Mouse (Mus musculus): Measurements from ENCODE around the gene Prr3. TPM values are rescaled to one million over a fixed set of nuclear protein-coding genes. Genes with fewer than 3 reads are reported as not detected.
A peak's percentile ranks its signal among the peaks of the same experiment; 100 is the strongest.

Prr3 gene
- polyA plus RNA-seq (2014; fragmentation: Nextera tagmentation; extraction: Ambion mirVana): 31.5 and 33.7 TPM in 2 replicates

DNA sequence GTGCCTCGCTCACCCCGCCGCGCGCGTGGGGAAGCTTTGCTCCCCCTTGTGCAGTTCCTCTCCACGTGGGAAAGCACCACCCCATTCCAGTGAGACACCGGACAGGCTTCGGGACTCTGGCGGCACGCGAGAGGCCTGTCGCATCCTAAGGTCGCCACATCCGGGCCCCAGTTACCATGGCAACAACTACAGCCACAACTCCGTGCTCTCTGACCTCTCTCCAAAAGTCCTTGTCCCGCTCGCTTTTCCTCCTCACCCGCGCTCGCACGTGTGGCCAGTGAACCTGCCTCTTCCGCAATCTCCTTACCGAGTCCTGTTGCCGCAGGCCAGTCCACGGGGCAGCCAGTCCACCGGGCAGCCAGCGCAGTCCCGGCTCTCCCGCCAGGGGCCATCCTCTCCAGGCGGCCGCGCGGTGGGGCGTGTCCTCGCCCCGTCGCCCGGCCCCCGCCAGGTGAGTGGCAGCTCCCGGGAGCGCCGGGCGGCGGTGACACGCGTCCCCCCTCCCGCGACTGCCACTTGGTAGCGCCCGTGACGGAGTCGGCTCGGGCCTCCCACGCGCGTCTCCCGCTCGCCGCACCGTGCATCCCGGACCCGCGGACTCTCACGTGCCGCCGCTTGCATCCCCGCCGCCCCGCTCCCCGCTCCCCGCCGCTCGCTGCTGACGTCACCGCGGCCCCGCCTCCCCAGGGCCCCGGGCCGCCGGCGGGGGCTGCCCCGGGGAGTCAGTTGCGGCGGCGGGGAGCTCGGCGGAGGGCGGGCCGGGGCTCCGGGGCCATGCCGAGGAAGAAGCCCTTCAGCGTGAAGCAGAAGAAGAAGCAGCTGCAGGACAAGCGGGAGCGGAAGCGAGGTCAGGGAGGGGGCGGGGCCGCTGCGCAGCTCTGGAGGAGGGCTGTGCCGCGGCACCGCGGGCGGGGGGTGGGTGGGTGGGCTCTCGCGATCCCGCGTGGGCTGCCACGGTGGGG lies at the start of gene Prr3, which contains the start of gene Gnl1:
Gene Prr3 (minus strand): TSS at position 836 of the 962 bp plus-strand sequence.
Gene Gnl1 (plus strand): TSS at position 451 of the 962 bp plus-strand sequence.
- Histone ChIP-seq H3K4me2 (ENCODE audit: low read depth, low read length) (peak within 1 kb of the TSS; percentile 68), H3K4me1 (ENCODE audit: control insufficient read depth, insufficient read depth, low read length) (0 out of 2 replicates have a peak, but pooled peaks cover 3% of the 10 kb centered on the region), H3K27ac (replicated peaks; ENCODE audit: low read depth, low read length) (peak within 1 kb of the TSS; percentile 98), H3K9me3 (ENCODE audit: control insufficient read depth, low read length) (no peaks in the 10 kb centered on the region), H3K27me3 (replicated peaks; ENCODE audit: control insufficient read depth, insufficient read depth, low read length) (no peaks in the 10 kb centered on the region), H3K9ac (ENCODE audit: low read depth, low read length) (peak within 1 kb of the TSS; percentile 81), H3K36me3 (ENCODE audit: control insufficient read depth, insufficient read depth, low read length) (peaks cover 55% of the 10 kb centered on the region), H3K4me3 (ENCODE audit: low read depth, low read length) (peak within 1 kb of the TSS; percentile 90)
- DNase-seq (ENCODE audit: low spot score) (peak; percentile 95), ATAC-seq (ENCODE audit: low read depth) (peak; percentile 89)
- WGBS: under 1% methylated on average over 49 of the region's 109 CpGs

DNA sequence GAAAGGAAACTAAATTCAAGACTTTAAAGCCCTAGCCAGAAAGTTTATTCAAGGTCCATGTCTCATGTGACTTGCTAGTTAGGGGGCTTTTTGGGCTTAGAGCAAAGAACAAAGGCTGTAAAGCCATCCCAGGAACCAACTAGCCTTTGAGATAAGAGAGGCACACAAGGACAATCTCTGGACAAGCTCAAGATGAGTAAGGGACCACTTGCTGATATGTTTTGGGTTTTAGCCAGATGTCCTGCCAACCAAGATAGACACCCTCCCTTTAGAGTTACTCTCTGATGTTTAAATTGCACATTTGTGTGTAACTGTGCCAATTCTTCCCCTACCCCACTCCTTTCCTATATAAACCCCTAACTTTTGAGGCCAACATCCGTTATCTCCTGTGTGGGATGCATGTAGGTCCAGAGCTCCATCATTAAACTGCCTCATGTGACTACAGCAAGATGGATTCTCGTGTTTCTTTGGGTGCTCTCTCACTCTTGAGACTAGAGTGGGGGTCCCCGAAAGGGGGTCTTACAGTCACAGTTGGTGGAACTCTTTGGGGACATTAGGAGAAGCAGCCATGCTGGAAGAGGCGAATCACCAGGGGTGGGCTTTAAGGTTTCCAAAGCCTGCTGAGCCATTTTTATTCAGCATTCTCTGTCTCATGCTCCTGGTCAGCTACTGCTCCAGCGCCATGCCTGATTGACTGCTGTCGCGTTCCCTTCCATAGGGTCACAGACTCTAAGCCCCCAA lies 49.0 kb upstream of the Prr3 start:
- no peak overlapping the region for H3K4me3 ChIP-seq (ENCODE audit: low read depth, low read length)
- no peaks in the 10 kb centered on the region for H3K36me3 ChIP-seq (ENCODE audit: control insufficient read depth, insufficient read depth, low read length)
- no peaks in the 10 kb centered on the region for H3K27me3 ChIP-seq (replicated peaks; ENCODE audit: control insufficient read depth, insufficient read depth, low read length)
- ATAC-seq (ENCODE audit: low read depth) (no peak), DNase-seq (ENCODE audit: low spot score) (no peak)
- H3K27ac ChIP-seq (replicated peaks; ENCODE audit: low read depth, low read length): no peak overlapping the region
- no peaks in the 10 kb centered on the region for H3K9me3 ChIP-seq (ENCODE audit: control insufficient read depth, low read length)
- H3K4me2 ChIP-seq (ENCODE audit: low read depth, low read length): no peak overlapping the region
- no peaks in the 10 kb centered on the region for H3K4me1 ChIP-seq (ENCODE audit: control insufficient read depth, insufficient read depth, low read length)
- no peak overlapping the region for H3K9ac ChIP-seq (ENCODE audit: low read depth, low read length)
- 81% methylated on average over 7 of the region's 7 CpGs for WGBS

DNA sequence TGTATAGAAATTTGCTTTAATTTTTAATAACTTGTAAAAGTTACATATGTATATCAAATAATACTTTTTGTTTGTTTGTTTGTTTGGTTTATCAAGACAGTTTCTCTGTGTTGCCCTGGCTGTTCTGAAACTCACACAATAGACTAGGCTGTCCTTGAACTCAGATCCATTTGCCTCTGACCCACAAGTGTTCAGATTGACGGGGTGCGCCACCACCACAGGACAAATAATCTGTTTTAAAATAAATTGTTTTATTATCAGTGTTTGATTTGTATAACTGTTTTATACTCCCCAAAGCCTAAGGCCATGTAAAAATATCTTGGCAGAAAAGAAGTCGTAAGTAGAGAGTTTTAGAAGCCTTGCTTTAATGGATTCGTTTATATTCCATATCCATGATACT lies 47.6 kb upstream of the Prr3 start:
- Histone ChIP-seq H3K4me3 (ENCODE audit: low read depth, low read length) (no peak overlapping the region), H3K9ac (ENCODE audit: low read depth, low read length) (no peak overlapping the region), H3K27ac (replicated peaks; ENCODE audit: low read depth, low read length) (no peak overlapping the region), H3K4me1 (ENCODE audit: control insufficient read depth, insufficient read depth, low read length) (peaks cover 5% of the 10 kb centered on the region; the same call in 1 of the 2 replicates), H3K9me3 (ENCODE audit: control insufficient read depth, low read length) (no peaks in the 10 kb centered on the region), H3K4me2 (ENCODE audit: low read depth, low read length) (no peak overlapping the region), H3K27me3 (replicated peaks; ENCODE audit: control insufficient read depth, insufficient read depth, low read length) (no peaks in the 10 kb centered on the region), H3K36me3 (ENCODE audit: control insufficient read depth, insufficient read depth, low read length) (no peaks in the 10 kb centered on the region)
- WGBS: 91% methylated on average over 4 of the region's 4 CpGs
- DNase-seq (ENCODE audit: low spot score): no peak
- no peak for ATAC-seq (ENCODE audit: low read depth)

DNA sequence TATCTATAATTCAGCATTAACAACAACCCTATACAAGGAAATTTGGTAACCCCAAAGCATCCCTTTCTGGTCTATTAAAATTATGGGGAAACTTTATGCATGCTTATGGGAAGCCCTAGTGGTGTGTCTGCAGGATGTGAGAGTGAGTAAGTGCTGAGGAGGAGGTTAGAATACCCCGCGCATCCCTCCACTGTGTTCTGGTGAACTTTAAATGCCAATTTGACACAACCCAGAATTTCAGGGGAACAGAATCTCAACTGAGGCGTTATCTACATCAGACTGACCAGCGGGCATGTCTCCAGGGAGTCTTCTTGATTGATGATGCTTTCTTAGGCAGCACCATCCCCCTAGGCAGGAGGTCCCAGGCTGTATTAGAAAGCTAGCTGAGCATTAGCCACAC lies 45.9 kb upstream of the Prr3 start:
- Histone ChIP-seq H3K27ac (replicated peaks; ENCODE audit: low read depth, low read length) (no peak overlapping the region), H3K36me3 (ENCODE audit: control insufficient read depth, insufficient read depth, low read length) (no peaks in the 10 kb centered on the region), H3K9ac (ENCODE audit: low read depth, low read length) (no peak overlapping the region), H3K4me1 (ENCODE audit: control insufficient read depth, insufficient read depth, low read length) (peaks cover 5% of the 10 kb centered on the region; the same call in 1 of the 2 replicates), H3K27me3 (replicated peaks; ENCODE audit: control insufficient read depth, insufficient read depth, low read length) (no peaks in the 10 kb centered on the region), H3K4me3 (ENCODE audit: low read depth, low read length) (no peak overlapping the region), H3K9me3 (ENCODE audit: control insufficient read depth, low read length) (no peaks in the 10 kb centered on the region), H3K4me2 (ENCODE audit: low read depth, low read length) (no peak overlapping the region)
- 82% methylated on average over 4 of the region's 4 CpGs for WGBS
- ATAC-seq (ENCODE audit: low read depth) (no peak), DNase-seq (ENCODE audit: low spot score) (no peak)

DNA sequence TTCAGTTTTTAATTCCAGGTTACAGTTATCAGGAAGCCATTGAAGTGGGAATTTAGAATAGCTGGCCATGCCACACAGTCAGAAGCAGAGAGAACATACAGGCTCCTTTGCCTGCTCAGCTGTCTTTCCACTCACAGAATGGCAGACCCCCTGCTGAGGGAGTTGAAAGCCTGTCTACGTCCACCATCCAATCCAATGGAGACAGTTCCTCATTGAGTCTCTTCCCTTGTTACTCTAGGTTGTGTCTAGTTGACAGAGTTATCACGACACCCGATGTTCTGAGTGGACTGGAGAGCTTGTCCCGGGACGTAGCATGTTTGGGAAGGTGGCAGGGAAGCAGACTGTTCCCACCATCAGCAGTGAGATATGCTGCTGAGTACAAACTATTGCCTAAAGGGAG lies 45.2 kb upstream of the Prr3 start:
- no peak for DNase-seq (ENCODE audit: low spot score)
- Histone ChIP-seq H3K4me3 (ENCODE audit: low read depth, low read length) (no peak overlapping the region), H3K9ac (ENCODE audit: low read depth, low read length) (no peak overlapping the region), H3K4me1 (ENCODE audit: control insufficient read depth, insufficient read depth, low read length) (peaks cover 5% of the 10 kb centered on the region; the same call in 1 of the 2 replicates), H3K36me3 (ENCODE audit: control insufficient read depth, insufficient read depth, low read length) (no peaks in the 10 kb centered on the region), H3K27ac (replicated peaks; ENCODE audit: low read depth, low read length) (no peak overlapping the region), H3K27me3 (replicated peaks; ENCODE audit: control insufficient read depth, insufficient read depth, low read length) (no peaks in the 10 kb centered on the region), H3K4me2 (ENCODE audit: low read depth, low read length) (no peak overlapping the region), H3K9me3 (ENCODE audit: control insufficient read depth, low read length) (no peaks in the 10 kb centered on the region)
- 73% methylated on average over 5 of the region's 5 CpGs for WGBS
- ATAC-seq (ENCODE audit: low read depth): no peak

DNA sequence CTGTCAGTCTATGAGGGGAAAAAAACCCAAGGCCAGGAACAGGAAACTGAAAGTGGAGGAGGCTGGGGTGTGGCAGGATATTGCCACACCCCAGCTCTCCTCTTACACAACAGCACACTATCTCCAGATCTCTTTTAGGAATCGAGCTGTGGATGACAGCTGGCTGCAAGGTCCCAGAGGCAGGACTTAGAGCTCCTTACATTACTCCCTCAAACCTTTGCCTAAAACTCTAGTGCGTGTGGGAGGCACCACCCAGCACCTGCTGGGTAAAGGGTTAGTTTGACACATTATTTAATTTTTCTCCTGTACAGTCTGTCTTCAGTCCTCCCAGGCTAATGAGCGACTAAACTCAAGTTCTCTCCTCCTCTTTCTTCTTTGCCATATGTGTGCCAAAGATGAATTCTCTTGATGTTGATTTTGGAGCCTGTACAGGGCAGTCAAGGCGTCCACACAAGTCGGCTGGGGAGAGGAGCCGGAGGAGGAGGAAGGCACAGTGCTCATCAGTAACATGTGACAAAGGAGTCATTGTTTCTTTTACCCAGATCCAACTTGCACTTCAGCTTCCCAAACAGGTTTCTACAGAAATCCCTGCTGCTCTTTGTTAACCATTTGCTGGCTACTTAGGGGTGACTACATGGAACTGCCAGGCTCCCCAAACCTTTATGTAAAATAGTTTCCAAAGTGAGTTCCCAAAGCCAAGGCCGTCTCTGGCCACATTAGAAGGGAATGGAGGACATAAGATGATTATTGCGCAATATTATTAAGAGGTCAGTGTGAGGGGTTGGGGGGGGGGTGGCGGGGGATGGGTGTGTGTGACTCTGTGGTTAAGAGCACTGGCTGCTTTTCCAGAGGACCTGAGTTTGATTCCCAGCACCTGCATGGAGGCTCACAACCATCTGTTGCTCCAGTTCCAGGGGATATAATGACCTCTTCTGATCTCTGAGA lies 43.9 kb upstream of the Prr3 start:
- Histone ChIP-seq H3K27ac (replicated peaks; ENCODE audit: low read depth, low read length) (no peak overlapping the region; the same call in 1 of the 2 replicates), H3K9ac (ENCODE audit: low read depth, low read length) (no peak overlapping the region), H3K4me1 (ENCODE audit: control insufficient read depth, insufficient read depth, low read length) (peaks cover 5% of the 10 kb centered on the region; the same call in 1 of the 2 replicates), H3K27me3 (replicated peaks; ENCODE audit: control insufficient read depth, insufficient read depth, low read length) (no peaks in the 10 kb centered on the region), H3K36me3 (ENCODE audit: control insufficient read depth, insufficient read depth, low read length) (no peaks in the 10 kb centered on the region), H3K4me3 (ENCODE audit: low read depth, low read length) (no peak overlapping the region), H3K9me3 (ENCODE audit: control insufficient read depth, low read length) (no peaks in the 10 kb centered on the region), H3K4me2 (ENCODE audit: low read depth, low read length) (no peak overlapping the region)
- ATAC-seq (ENCODE audit: low read depth) (peak; percentile 69), DNase-seq (ENCODE audit: low spot score) (peak; percentile 61)
- WGBS: 46% methylated on average over 9 of the region's 9 CpGs

DNA sequence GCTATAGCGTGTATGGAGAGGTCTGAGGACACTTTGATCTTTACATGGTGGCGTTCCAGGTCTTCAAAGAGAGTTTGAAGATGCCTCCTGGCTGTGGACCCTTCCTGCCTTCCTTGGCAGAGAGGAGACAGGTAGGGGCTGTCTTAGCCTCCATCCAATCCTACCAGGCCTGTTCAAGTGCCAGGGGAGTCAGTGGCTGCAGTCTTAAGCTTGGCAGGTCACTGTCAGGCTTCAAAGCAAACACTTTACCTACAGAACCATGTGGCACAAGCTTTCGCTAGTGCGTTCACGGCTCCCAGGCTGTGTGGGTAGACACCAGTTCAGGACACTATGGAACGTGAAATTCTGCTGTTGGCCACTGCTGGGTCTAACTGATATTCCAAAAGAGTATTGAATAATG lies 42.9 kb upstream of the Prr3 start:
- WGBS: 86% methylated on average over 6 of the region's 6 CpGs

DNA sequence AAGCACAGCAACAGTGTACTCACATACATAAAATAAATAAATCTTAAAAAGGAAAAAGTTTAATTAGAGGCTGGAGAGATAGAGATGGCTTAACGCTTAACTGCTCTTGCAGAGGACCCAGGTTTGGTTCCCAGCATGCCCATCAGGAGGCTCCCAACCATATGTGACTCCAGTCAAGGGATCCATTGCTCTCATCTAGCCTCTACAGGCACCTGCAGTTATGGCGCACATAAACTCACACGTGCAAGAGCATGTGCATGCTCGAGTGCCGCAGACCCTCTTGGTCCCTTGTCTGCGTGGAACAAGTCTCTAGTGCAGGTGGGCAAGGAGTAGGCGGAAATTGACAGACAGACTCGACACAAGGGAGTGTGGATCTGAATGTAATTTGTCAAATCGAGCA lies 42.1 kb upstream of the Prr3 start:
- Histone ChIP-seq H3K4me1 (ENCODE audit: control insufficient read depth, insufficient read depth, low read length) (peaks cover 5% of the 10 kb centered on the region; the same call in 1 of the 2 replicates), H3K9me3 (ENCODE audit: control insufficient read depth, low read length) (no peaks in the 10 kb centered on the region), H3K27me3 (replicated peaks; ENCODE audit: control insufficient read depth, insufficient read depth, low read length) (no peaks in the 10 kb centered on the region), H3K27ac (replicated peaks; ENCODE audit: low read depth, low read length) (no peak overlapping the region), H3K9ac (ENCODE audit: low read depth, low read length) (no peak overlapping the region), H3K4me3 (ENCODE audit: low read depth, low read length) (no peak overlapping the region), H3K36me3 (ENCODE audit: control insufficient read depth, insufficient read depth, low read length) (no peaks in the 10 kb centered on the region), H3K4me2 (ENCODE audit: low read depth, low read length) (no peak overlapping the region)
- 91% methylated on average over 9 of the region's 9 CpGs for WGBS
- no peak for DNase-seq (ENCODE audit: low spot score)
- no peak for ATAC-seq (ENCODE audit: low read depth)

More for the DNA sequence above, 42.9 kb upstream of the Prr3 start:
- Histone ChIP-seq H3K4me3 (ENCODE audit: low read depth, low read length) (no peak overlapping the region), H3K4me1 (ENCODE audit: control insufficient read depth, insufficient read depth, low read length) (peaks cover 5% of the 10 kb centered on the region; the same call in 1 of the 2 replicates), H3K36me3 (ENCODE audit: control insufficient read depth, insufficient read depth, low read length) (no peaks in the 10 kb centered on the region), H3K27me3 (replicated peaks; ENCODE audit: control insufficient read depth, insufficient read depth, low read length) (no peaks in the 10 kb centered on the region), H3K4me2 (ENCODE audit: low read depth, low read length) (no peak overlapping the region), H3K9ac (ENCODE audit: low read depth, low read length) (no peak overlapping the region), H3K27ac (replicated peaks; ENCODE audit: low read depth, low read length) (no peak overlapping the region), H3K9me3 (ENCODE audit: control insufficient read depth, low read length) (no peaks in the 10 kb centered on the region)
- DNase-seq (ENCODE audit: low spot score) (no peak), ATAC-seq (ENCODE audit: low read depth) (no peak)
